ENCODE assay signal across 9 mouse cellular contexts in the genomic region with DNA sequence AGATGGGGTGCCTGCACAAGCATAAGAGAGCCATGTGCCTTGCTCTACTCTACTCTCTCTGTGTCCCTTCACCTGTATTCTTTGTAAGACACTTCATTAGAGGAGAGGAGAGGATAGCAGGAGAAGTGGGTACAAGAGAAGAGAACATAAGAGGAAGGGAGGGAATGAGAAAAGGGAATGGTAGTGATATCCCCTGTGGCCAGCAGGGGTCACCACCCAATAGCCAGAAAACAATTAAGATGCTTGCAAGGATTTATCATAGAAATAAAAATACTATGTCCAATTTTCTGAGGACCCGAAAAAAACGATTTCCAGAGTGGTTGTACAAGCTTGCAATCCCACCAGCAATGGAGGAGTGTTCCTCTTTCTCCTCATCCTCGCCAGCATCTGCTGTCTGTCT. TPM values are rescaled to one million over a fixed set of nuclear protein-coding genes. Genes with fewer than 3 reads are reported as not detected.
DNase-seq lines count a peak whose midpoint lies in the region; ATAC-seq and TF ChIP-seq lines count a peak whose summit lies in the region.
"Had no signal": no experiment of that assay in that cellular context is flagged by ENCODE, and none has a peak within 500 bp of the region (broad histone marks: within the 10 kb centered on the region; RNA-seq: fewer than 3 reads in every experiment).

No protein-coding gene starts in this region.

- whole genome bisulfite sequencing in liver, postnatal 0 days (ENCODE audit: insufficient replicate concordance) = 25% methylated on average over 3 of the region's 3 CpGs

- no peak overlapping the region for H3K4me3 ChIP-seq in left cerebral cortex, adult 2 months
- H3K4me3 ChIP-seq in liver, postnatal 0 days (ENCODE audit: low read depth, low read length) = no peak overlapping the region
- H3K4me3 ChIP-seq: limb, embryonic 15.5 days had no signal

- no peaks in the 10 kb centered on the region for H3K36me3 ChIP-seq in liver, postnatal 0 days (replicated peaks; ENCODE audit: insufficient read depth, low read length)
- H3K36me3 ChIP-seq: limb, embryonic 15.5 days had no signal

- no peaks in the 10 kb centered on the region for H3K27me3 ChIP-seq in liver, postnatal 0 days (ENCODE audit: insufficient read depth, low read length)
- H3K27me3 ChIP-seq: limb, embryonic 15.5 days had no signal

- no peak overlapping the region for H3K4me2 ChIP-seq in liver, postnatal 0 days (ENCODE audit: low read depth, low read length)
- H3K4me2 ChIP-seq: limb, embryonic 15.5 days had no signal

- H3K27ac ChIP-seq in left cerebral cortex, adult 2 months = no peak overlapping the region
- no peak overlapping the region for H3K27ac ChIP-seq in liver, postnatal 0 days (ENCODE audit: low read depth)
- H3K27ac ChIP-seq: limb, embryonic 15.5 days had no signal

- ATAC-seq in cerebellum, adult (ENCODE audit: insufficient number of reproducible peaks, low FRiP score, low TSS enrichment) = no peak
- no peak for ATAC-seq in liver, postnatal 0 days
- ATAC-seq in frontal cortex, adult (ENCODE audit: low TSS enrichment) = no peak

- H3K4me1 ChIP-seq in liver, postnatal 0 days (ENCODE audit: insufficient read depth) = no peaks in the 10 kb centered on the region
- H3K4me1 ChIP-seq: limb, embryonic 15.5 days had no signal

- H3K9me3 ChIP-seq in liver, postnatal 0 days (ENCODE audit: low read length) = no peaks in the 10 kb centered on the region
- H3K9me3 ChIP-seq: limb, embryonic 15.5 days had no signal

- no peak for TF ChIP-seq EP300 in liver, postnatal 0 days (IDR thresholded peaks at IDR 0.05; ENCODE audit: low read depth)

- H3K9ac ChIP-seq in liver, postnatal 0 days (replicated peaks) = no peak overlapping the region
- H3K9ac ChIP-seq: limb, embryonic 15.5 days had no signal

- DNase-seq in cerebellum, postnatal 10 days = peak; percentile 18 to 26
- no peak for DNase-seq in left cerebral cortex, adult 2 months (ENCODE audit: extremely low spot score in 1 of 2, low spot score in 2 of 2)
- no peak for DNase-seq in left cerebral cortex, postnatal 4 days
- DNase-seq in adipocyte (ENCODE audit: low spot score) = peak; percentile 65
- peak; percentile 40 for DNase-seq in liver, postnatal 0 days
- no peak for DNase-seq in right cerebral cortex, postnatal 14 days

- intact Hi-C loops in left cerebral cortex, adult 2 months (cut with DNase I) = loop anchor here (2.0 kb wide), 1 partner anchor 40 kb away; no protein-coding TSS in a partner anchor
- intact Hi-C loops in left cerebral cortex, postnatal 4 days (cut with DNase I) = no loop called here

- TF ChIP-seq CTCF in left cerebral cortex, adult 2 months (IDR thresholded peaks at IDR 0.05) = peak; percentile 57
- TF ChIP-seq CTCF in liver, postnatal 0 days (IDR thresholded peaks at IDR 0.05; ENCODE audit: low read depth) = peak; percentile 71

RNA-seq across cellular contexts. Expression of gene Mmp8, which starts 3.9 kb away (rescaled TPM):
- under 1 TPM in 1 of 2 experiments, not detected in 1; 0.14 TPM for total RNA-seq in left cerebral cortex, adult 2 months (2021)
- total RNA-seq in left cerebral cortex, postnatal 4 days (2021) = not detected
- 16.8 and 17.2 TPM in 2 replicates for polyA plus RNA-seq in liver, postnatal 0 days (2015; fragmentation: Nextera tagmentation; extraction: Ambion mirVana)

RNA-seq across cellular contexts. Expression of gene Mmp27, which starts 16.8 kb away (rescaled TPM):
- not detected for total RNA-seq in left cerebral cortex, adult 2 months (2021)
- total RNA-seq in left cerebral cortex, postnatal 4 days (2021) = not detected
- 0.33 and 0.38 TPM in 2 replicates for polyA plus RNA-seq in liver, postnatal 0 days (2015; fragmentation: Nextera tagmentation; extraction: Ambion mirVana)
- polyA plus RNA-seq: limb, embryonic 15.5 days had no signal

RNA-seq across cellular contexts. Expression of gene Mmp10, which starts 52.2 kb away (rescaled TPM):
- not detected for total RNA-seq in left cerebral cortex, adult 2 months (2021)
- total RNA-seq in left cerebral cortex, postnatal 4 days (2021) = not detected
- polyA plus RNA-seq in liver, postnatal 0 days (2015; fragmentation: Nextera tagmentation; extraction: Ambion mirVana) = not detected in 2 replicates
- polyA plus RNA-seq: limb, embryonic 15.5 days had no signal

Comparison
In these comparisons a context has a peak if more than half of its experiments do, and no peak if none do; other contexts are left out.
1. DNase-seq: peak in cerebellum, postnatal 10 days (2 of 2), adipocyte (single experiment) and liver, postnatal 0 days (single experiment); none in left cerebral cortex, adult 2 months (0 of 2), left cerebral cortex, postnatal 4 days (single experiment) and right cerebral cortex, postnatal 14 days (single experiment).